Mouse (Mus musculus): Measurements from ENCODE around the gene Sfn.

GRCm38 (mm10) chr4:133612416-133612815 lies 10.4 kb upstream of the Sfn start:
- TF ChIP-seq CTCF (IDR thresholded peaks at IDR 0.05; ENCODE audit: low read depth), result no peak; the same call in 1 of the 2 replicates
- no peak for TF ChIP-seq EP300 (IDR thresholded peaks at IDR 0.05; ENCODE audit: low read depth)

Data from liver, postnatal 0 days (tissue).